Mouse (Mus musculus) cortical plate, adult 2 months (tissue): ENCODE measurements around the gene Ccr2. TPM values are rescaled to one million over a fixed set of nuclear protein-coding genes. Genes with fewer than 3 reads are reported as not detected.

Source experiments
- H3K27ac ChIP-seq: fragments of 200-500 bp; 2 replicates; pipeline ENCODE4 v1.5.1; 2012; ENCODE audit warnings: low read length, control low read depth, inconsistent platforms; ENCODE audit not compliant: insufficient read depth
- H3K4me1 ChIP-seq: fragments of 200-500 bp; 2 replicates; pipeline ENCODE4 v1.6.1; 2011; ENCODE audit warnings: low read length; ENCODE audit not compliant: control insufficient read depth, insufficient read depth
- H3K4me3 ChIP-seq: fragments of 200-500 bp; 2 replicates; pipeline ENCODE4 v1.5.1; 2011; ENCODE audit warnings: mild to moderate bottlenecking, low read length, control low read depth; ENCODE audit not compliant: insufficient read depth
- CTCF ChIP-seq: fragments of 200-500 bp; IDR thresholded peaks from 2 replicates; pipeline ENCODE4 v1.5.1; 2011; ENCODE audit warnings: mild to moderate bottlenecking, control low read depth, low read length; ENCODE audit not compliant: insufficient read depth; ENCODE audit errors: extremely low read depth
- POLR2A ChIP-seq: fragments of 200-500 bp; IDR thresholded peaks from 2 replicates; pipeline ENCODE4 v1.6.1; 2011; ENCODE audit warnings: mild to moderate bottlenecking, low read length, control low read depth; ENCODE audit not compliant: insufficient read depth; ENCODE audit errors: extremely low read depth
- polyA plus RNA-seq: library from polyadenylated mRNA; depleted of rRNA; stranded (reverse); fragments of >200 nt; gene quantifications from 2 replicates; pipeline ENCODE4 v1.2.3, GENCODE M21; 2012; rRNA removed

Gene Ccr2
- polyA plus RNA-seq, 1 experiment = 0.19 TPM

DNA sequence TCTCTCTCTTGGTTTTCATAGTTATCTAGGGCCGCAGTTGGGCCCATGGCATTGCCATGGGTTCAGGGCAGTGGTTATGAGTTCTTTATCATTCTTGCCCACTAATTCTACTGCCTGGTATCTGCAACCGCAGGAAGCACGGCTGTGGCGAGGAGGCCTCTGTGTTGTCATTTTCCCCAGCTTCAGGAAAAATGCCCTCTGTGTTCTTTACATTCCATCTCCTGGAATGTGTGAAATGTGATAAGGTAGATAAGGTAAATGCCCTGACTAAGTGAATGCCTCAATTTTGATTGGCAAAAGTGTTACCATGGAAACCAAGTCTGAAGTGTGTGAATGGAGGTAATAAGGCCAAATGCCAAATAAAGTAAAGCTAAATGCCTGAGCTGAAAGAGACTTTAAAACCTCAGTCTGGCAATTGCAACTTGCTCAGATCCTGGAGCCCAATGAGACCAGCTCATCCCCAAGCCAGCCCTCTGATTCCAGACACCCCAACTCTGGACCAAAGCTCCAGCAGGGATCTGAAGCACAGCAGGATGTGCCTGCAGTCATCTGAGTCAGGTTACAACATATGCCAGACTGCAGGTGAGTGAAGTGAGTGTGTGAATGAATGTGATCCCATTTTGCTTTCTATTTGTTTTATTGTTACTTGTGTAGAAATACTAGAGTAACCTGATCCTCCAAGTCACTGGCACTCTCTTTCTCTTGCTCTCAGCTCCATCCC is 36.5 kb downstream of the Ccr2 start:
- TF ChIP-seq POLR2A = no peak
- no peak for TF ChIP-seq CTCF
- Histone ChIP-seq H3K4me3 (no peak overlapping the region), H3K27ac (no peak overlapping the region), H3K4me1 (no peaks in the 10 kb centered on the region)

DNA sequence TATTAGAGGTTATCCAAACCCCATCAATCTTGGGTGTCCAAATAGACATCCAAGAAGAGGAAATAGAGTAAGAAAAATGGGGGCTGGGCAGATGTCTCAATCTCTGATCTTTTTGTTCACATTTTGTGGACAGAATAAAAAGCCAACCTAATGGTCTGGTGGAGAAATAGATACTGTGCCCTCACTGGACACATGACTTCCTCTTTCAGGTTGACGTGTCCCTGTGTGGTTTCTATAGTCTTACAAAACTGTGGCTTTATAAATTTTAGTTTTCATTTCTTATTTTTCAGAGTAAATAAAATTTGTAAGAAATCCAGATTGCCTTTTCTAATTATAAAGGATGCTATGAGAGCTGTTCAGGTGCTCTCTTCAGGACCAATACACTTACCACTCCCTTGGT is 41.9 kb downstream of the Ccr2 start:
- no peak overlapping the region for H3K4me3 ChIP-seq

DNA sequence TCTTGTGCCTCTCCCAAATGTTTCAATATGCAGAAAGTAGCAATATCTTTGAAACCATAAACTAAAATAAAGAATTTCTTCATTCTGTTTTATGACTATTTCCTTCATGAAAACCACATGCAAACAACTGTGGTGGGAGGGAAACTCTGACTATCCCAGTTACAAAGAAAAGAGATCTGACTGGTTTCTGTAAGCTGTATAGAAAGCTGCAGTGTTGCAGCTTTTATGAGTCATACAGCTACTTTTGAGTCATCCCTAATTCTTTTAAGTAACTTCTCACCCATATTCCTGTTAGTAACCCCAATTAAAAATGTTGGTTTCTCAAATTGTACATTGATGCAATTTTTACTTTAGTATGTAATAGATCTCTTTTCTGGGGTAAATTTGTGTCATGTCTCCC is 44.6 kb downstream of the Ccr2 start:
- Histone ChIP-seq H3K4me1 (no peaks in the 10 kb centered on the region), H3K4me3 (no peak overlapping the region), H3K27ac (no peak overlapping the region)
- no peak for TF ChIP-seq CTCF
- TF ChIP-seq POLR2A = no peak

More for the DNA sequence above, 41.9 kb downstream of the Ccr2 start:
- Histone ChIP-seq H3K27ac (no peak overlapping the region), H3K4me1 (no peaks in the 10 kb centered on the region)
- no peak for TF ChIP-seq POLR2A
- no peak for TF ChIP-seq CTCF

Other genes starting within 250 kb of the Ccr2 start
- gene Xcr1, start 239.9 kb upstream of the Ccr2 start, polyA plus RNA-seq = 0.04 TPM in 1 of 2 replicates, not detected in the other
- gene Ccr1, start 133.3 kb upstream of the Ccr2 start, polyA plus RNA-seq = 0.33 and 0.34 TPM in 2 replicates
- 0.10 and 0.13 TPM in 2 replicates for gene Ccr1l1, start 123.5 kb upstream of the Ccr2 start, polyA plus RNA-seq
- gene Ccr3, start 80.0 kb upstream of the Ccr2 start, polyA plus RNA-seq = 0.06 and 0.13 TPM in 2 replicates
- 4.1 and 5.6 TPM in 2 replicates for gene Ccr5, start 19.6 kb downstream of the Ccr2 start, polyA plus RNA-seq
- gene 2010315B03Rik, start 210.7 kb downstream of the Ccr2 start, polyA plus RNA-seq = 17.4 and 18.5 TPM in 2 replicates